Mouse (Mus musculus) monocyte, adult 5-6 weeks (primary cell): Measurements from ENCODE around the gene Vav1. TPM values are rescaled to one million over a fixed set of nuclear protein-coding genes. Genes with fewer than 3 reads are reported as not detected.
"Not testable (repeated sequence)": the region's sequence is repeated elsewhere in the genome, so short reads cannot be mapped to it uniquely, and the experiment has no call there.

Experiments used
- ATAC-seq: fragments of 153-309, 156-312 bp; replicated peaks from 2 replicates; pipeline ENCODE4 v1.8.0; 2017; ENCODE audit warnings: mild to moderate bottlenecking; ENCODE audit not compliant: low TSS enrichment, insufficient number of reproducible peaks, severe bottlenecking, poor library complexity, low FRiP score
- total RNA-seq: library from RNA; stranded (forward); fragments of 200-1000, 200-491, 200-594 nt; gene quantifications from 3 replicates; pipeline ENCODE4 v1.2.3, GENCODE M21; 2017

Vav1 gene
- total RNA-seq, 1 experiment from 2014 or later, result 306 TPM

DNA sequence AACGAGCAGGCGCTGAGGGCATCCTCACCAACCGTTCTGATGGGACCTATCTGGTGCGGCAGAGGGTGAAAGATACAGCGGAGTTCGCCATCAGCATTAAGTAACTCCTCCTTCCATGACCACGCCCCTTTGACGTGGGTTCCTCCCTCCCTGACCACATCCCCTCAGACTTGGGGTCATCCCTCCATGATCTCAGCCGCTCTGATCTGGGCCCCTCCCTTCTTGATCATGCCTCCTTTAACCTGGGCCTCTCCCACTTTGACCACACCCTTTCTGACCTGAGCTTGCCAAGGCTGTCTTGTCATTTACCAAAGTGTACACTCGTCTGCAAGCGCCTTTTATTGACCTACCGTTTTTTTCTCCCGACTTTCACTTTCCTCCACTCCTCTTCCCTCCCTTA, 32.9 kb downstream of the Vav1 start:
- no peak for ATAC-seq

DNA sequence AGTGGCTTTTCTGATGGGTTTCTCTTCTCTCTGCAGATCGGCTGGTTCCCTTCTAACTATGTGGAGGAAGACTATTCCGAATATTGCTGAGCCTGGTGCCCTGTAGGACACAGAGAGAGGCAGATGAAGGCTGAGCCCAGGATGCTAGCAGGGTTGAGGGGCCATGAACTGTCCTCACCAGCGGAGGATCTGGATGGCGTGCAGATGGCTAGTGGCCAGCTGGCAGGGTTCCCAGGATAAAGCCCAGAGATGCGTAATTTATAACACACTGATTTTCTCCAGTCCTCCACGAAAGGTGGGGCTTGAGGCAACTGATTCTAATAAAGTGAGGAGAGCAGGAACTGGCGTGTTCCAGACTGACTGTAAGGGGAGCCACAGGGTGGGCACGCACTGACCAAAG, 48.7 kb downstream of the Vav1 start:
- no peak for ATAC-seq

DNA sequence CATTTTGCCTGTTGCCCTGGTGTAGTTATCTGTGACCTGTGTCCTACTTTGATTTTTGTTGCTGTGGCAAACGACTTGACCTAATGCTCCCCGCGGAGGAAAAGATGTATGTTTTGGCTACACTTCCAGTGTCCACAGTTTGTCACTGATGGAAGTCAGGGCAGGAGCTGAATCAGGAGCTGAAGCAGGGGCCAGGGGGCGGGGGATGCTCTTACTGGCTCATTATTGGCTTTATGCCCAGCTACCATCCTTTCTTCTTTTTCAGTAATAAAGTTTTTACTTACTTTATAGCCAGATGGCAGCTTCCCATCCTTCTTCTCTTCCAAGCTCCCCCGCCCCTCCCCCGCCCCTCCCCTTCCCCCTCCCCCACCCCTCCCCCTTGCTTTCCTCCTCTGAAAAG, 50.0 kb downstream of the Vav1 start:
- no peak for ATAC-seq

DNA sequence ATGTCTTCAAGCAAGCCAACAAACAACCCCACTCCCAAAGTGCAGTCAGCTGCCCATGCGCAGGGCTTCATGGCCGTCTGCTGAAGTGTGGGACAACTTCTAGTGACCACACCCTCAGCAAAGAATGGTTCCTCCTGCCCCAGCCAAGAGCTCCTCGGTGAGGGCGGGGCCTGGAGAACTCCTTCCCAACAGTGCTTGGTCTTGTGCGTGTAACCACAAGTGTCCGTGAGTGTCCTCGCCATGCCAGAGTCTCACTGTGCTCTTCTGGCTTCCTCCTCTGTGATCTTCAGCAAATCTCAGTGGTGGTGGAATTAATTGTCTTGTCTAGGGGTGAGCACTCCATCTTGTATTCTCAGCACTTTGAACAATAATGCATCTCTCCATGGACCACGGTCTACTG, 52.1 kb downstream of the Vav1 start:
- peak; percentile 45 for ATAC-seq

DNA sequence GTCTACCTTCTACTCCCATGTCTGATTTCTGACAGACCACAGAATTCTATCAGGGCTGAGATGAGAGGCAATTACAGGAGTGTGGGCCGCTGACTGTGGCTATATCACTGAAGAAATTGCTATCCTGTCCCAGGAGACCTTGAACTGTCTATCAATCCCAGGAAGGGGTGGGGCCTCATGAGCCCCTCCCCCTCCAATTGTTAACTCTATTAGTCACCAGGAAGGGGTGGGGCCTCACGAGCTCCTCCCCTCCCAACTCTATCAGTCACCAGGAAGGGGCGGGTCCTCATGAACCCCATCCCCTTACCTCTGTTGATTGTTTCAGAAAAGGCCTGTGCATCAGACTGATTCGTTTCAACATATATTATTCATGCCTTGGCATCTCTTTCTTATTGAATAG, 53.3 kb downstream of the Vav1 start:
- ATAC-seq, result no peak

DNA sequence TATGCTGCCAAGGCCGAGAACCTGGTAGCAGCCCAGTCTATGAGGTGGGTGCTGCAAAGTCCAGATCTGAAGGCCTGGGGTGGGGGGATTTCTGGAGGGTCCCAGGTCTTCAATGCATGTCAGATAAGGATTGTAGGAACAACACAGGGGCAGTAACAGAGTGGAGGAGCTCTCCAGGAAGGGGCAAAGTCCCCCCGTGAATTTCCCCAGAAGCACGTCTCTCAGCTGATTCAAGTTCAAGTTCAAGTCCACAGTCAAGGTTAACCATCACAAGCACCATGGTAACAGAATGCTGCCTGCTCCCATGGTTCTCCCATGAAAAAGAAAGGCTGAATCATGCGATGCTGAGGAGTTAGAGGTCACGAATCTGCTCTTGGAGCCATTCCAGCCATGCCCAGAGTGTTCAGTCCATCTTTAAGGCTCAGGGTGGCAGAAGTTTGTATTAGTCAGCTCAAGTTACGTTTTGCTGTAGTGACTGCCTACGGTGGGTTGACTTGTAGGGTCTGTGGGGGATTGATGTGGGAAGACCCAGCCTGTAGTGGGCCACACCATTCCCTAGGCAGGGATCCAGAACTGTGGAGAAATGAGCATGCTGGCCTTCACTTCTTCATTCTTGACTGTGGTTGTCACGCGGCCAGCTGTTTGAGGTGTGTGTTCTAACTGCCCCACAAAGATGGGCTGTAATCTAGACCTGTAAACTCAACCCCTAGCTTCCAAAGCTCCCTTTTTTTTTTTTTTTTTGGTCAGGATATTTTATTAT, 55.3 kb downstream of the Vav1 start:
- no peak for ATAC-seq

DNA sequence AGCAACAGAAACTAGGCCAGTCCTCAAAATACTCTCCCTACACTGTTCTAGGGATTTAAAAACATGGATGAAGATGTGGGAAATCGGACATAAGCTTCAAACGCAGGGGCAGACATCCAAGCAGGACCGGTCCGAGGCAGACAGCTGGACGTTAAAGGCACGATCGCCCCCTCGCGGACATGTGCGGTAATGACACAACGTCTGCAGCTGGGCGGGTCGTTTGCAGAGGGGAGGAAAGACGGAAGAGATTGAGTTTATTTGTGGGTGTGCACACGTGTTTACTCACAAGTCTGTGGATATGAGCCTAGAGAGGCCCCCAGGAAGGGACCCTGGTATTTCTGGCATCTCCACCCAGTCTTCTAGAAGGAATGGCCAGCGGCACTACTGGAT, 55.9 kb downstream of the Vav1 start:
- peak; percentile 52 for ATAC-seq

DNA sequence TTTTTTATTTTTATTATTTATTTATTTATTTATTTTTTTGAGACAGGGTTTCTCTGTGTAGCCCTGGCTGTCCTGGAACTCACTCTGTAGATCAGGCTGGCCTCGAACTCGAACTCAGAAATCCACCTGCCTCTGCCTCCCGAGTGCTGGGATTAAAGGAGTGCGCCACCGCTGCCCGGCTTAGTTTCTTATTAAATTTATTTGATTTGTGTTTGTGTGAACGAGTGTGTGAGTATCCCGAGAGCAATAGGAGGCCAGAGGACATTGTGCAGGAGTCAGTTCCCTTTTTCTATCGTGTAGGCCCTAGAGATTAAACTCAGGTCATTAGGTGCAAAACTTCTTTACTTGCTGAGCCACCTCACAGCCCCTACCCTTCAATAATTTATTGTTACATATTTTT, 56.3 kb downstream of the Vav1 start:
- not testable (repeated sequence) for ATAC-seq

DNA sequence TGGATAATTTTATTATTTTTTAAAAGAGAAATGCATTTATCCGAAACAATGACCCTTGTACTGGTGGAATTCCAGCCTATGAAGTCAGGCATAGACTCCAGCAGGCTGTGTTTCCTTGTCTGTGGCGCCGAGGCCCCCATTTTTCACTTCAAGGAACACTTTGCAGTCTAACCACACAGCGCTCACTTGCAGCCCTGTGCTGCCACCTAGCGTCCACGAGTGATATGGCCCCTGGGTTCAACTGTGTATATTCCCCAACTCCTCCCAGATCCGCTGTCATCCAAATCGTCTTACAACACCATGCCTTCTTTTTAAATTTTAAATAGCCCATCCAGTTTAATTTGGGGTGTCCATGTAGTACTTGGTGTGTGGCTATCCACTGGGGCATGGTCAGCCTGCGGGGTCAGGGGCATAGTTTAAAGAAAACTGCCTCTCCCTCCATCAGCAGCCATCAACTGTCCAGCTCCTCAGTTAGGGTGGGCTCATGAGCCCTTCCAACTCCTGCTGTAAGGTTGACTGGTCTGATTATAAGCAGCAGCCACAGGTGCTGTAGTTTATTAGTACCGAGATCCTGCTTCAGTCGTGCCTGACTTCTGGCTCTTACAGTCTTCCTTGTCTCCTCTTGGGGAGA, 56.9 kb downstream of the Vav1 start:
- ATAC-seq, result peak; percentile 66

DNA sequence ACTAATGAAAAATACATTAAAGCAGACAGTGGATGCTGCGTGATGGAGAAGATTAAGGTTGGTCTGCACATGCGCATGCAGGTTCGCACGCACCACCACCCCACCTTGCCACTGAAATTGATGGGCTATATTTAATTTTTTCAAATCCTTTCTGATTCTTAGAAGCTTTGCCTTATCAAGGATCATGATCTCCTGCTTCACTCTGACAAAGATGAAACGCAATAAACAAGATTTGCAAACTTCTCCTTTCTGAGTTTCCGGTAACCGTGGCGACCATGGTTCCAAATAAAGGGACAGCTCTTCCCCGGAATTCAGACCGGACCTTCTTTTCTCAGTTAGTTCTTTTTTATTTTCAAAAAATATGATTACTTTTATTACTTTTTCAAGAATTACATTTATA, 59.1 kb downstream of the Vav1 start:
- ATAC-seq, result no peak

DNA sequence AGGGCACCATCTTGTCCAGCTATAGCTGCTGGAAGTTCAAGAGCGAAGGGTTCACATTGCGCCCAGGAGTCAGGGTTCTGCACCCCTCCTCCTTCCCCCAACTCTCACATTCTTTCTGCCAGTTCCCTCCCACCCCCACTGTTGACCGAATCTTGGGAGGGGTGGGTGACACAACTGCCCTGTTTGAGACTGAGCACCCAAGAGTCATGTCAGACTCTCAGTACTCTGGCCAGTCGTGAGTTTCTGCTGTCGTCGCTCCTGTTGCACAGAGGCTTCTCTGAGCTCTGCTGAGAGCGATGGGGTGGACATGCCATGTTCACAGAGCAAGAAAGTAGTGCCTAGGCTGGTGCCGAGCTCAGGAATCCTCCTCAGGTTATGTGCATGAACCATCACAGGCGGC, 60.4 kb downstream of the Vav1 start:
- no peak for ATAC-seq

DNA sequence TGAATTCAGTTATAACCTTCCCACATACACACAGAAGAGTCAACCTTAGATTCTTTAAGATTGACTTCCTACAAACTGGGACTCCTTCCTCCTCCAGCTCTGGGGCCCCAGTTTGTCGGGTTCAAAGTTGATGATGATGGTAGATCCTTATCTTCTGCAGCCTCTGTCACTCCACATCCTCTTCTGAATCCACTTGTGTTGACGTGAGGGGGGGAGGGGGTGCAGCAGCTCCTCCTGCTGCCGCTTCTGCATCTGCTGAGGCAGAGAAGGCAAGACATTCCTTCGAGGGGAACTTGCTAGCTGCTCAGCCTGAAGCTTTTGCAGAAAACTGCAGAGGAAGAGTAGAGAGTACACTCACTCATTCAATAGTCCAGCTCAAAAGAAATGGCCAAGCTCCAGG, 62.7 kb downstream of the Vav1 start:
- 0 out of 2 replicates have a peak, but pooled peaks have one; percentile 21 for ATAC-seq

DNA sequence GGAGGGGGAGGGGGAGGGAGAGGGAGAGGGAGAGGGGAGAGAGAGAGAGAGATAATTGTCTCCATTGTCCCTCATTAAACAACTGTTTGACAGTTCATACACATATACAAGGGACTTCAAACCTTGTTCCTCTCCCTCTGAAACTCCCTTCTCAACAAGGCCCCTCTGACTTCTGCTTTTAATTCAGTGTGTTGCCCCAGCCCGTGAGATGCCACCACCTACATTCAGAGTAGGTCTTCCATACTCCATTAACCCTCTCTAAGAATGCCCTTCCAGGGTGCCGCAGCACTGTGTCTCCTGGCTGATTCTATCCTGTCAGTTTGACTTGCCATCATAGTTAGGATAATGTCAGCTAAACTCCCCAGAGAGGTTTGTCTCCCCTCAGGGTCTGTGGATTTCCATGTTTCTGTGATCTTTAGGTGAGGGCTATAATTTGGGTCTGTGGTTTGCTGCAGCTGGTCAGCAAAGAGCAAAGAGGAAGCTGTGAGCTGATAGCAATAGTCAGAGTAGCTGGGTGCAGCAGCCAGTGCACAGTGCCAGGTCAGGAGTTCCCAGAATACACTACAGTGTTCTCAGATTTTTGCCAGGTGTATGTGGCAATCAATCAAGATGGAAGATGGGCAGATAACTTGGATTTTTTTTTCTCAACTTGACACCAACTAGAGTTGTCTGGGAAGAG, 65.3 kb downstream of the Vav1 start:
- peak; percentile 59 for ATAC-seq

DNA sequence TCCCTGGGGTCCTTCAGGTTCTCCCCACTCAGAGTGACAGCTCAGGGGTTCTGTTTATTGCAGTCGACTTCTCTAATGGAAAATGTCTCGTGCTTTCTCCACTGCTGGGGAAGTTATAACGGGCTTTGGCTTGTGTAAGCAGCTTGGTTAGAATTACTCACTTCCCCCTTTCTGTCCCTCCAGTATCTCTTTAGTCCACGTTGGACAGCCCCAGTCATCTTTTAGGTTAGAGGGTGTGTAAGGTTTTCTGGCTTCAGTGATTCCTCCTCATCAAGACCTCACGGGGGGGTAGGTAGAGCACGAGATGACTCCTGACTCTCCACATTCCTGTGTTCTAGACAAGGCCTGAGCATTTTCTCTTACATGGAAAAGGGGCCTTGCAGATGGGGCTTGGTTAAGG, 68.1 kb downstream of the Vav1 start:
- ATAC-seq, result peak; percentile 82

DNA sequence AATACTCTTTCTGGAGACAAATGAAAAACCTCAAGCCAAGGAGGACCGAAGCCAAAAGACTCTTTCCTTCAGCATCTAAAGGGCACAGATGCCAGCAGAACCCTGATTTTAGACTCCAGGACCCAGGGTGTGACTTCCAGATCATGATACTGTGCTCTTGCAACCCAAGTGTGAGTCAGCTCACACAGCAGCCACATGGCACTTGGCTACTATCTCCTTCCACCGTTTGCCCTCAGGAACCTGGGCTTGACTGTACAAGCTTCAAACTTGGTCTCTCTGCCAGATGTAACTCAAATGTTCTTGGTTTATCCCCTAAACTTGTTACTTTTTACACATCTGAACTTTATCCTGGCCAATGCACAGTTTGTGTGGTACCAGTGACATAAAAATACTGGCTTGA, 68.9 kb downstream of the Vav1 start:
- 0 out of 2 replicates have a peak, but pooled peaks have one; percentile 8 for ATAC-seq

DNA sequence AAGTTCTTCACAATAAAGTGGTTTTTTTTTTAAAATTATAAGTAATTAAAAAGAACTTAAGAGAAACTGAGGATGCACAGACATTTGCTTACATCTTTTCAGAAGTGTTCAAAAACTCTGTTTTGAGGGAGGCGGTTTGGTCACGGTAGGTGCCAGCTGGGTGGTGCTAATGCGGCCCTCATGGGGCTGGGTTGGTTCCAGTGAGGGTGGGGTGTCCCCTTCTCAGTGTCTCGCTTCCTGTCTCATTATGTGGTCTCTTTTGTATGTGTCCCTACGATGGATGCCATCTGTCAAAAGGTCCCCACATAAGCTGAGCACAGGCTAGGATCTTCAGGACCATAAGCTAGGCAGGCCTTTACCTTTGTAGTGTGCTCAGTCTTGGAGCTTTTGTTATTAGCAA, 70.2 kb downstream of the Vav1 start:
- no peak for ATAC-seq

DNA sequence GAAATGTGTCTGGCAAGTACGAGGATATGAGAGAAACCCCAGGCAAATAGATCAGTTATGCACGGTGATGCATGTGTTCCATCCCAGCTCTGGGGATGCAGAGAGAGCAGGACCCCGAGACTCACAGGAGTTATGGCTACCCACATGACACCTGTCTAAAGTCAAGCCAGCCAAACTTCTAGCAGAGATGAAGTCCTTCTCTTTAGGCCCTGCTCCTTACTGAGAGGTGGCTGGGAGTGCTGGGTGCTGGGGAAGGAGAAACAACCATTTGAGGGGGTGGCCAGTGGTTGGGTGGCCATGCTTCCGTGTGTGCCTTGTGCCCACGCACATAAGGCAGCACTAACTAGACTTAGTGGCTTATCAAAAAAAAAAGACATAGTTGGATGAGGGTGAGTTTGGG, 71.3 kb downstream of the Vav1 start:
- no peak for ATAC-seq

DNA sequence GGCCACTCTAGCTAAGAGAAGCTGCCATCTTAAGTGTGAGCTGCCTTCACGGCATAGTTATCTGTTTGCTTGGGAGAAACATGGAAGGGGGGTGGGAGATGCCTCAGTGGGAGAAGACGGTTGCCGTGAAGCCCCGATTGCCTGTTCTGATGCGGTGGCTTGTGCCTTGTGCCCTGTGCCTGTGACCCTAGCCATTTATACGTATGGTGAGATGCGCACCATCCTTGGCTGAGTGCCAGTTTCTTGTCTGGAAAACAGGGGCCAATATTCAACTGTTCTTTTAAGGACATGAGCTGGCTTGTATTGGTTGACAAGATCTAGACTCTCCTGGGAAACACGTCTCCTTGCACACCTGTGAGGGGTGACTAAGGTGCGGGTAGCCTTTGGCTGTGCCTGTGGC, 72.2 kb downstream of the Vav1 start:
- no peak for ATAC-seq

DNA sequence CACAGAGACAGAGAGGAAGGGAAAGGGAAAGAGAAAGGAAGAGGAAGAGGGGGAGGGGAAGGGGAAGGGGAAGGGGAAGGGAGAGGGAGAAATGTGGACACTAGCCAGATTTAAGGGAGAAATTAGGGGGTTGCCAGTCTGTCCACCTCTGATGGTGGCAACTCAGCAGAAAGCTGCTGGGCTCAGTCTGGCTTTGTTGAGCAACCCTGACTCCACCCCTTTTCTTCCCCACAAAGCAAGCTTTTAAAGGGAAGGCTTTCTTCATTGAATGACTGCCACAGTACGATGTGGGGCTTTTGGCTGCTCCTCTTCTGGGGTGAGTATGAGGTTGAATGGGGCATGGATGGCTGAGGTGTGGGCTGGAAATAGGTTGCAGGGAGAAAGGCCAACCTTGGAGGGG, 79.5 kb downstream of the Vav1 start, which contains the start of gene Adgre1:
Gene Adgre1 (plus strand): TSS at position 251 of the 400 bp plus-strand sequence.
- peak; percentile 72 for ATAC-seq
